Mouse (Mus musculus): ENCODE measurements around the gene Otud1. TPM values are rescaled to one million over a fixed set of nuclear protein-coding genes. Genes with fewer than 3 reads are reported as not detected.

Gene Otud1
- polyA plus RNA-seq, 1 experiment from 2014 or later = 1.1 TPM

DNA sequence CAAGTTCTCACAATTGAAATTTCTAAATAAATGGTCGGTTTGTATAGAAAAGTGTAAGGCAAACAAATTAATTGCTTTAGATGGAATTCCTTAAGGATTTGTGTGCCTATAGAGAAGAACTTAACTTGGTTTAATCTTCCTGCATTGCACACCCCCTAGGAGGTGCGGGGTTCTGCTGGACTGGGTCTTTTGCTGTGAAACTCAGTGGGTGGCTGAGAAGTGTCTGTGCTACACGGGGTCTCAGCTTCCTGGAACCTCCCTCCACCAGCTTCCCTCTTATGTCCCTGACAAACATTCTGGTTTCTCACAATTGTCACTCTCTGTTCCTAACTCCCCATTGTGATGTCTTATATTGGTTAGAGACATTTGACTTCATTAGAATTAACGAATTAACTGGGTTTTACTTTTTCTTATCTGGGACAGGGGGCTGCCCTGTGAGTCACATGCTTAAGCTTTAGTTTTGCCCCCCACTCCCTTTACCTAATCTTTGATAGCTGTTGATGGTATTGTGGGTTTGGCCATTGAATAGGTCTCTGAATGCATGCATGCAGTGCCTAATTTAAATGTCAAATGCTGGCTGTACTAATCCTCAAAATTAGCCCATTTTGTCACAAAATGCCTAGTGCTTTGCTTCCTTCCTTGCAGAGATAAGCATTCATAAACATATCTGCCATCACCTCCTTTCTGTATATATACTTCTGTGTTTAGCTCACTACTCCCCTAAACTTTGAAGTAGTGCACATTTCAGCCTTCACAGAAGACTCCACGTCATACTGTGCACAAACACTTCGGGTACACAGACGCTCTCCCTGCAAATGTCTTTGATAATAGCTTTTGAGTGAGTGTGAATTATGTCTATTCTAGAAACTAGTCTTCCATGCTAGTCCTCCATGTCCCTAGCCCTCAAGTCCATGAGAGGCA is 7.3 kb downstream of the Otud1 start:
- Histone ChIP-seq H3K4me3 (ENCODE audit: low read depth, low read length) (no peak overlapping the region), H3K27me3 (ENCODE audit: control insufficient read depth, insufficient read depth, low read depth, low read length) (no peaks in the 10 kb centered on the region; the same call in 1 of the 2 replicates), H3K9ac (ENCODE audit: low read depth, low read length) (no peak overlapping the region), H3K36me3 (ENCODE audit: control insufficient read depth, insufficient read depth, low read length) (no peaks in the 10 kb centered on the region), H3K9me3 (replicated peaks; ENCODE audit: control insufficient read depth, low read length, poor library complexity, severe bottlenecking) (no peaks in the 10 kb centered on the region), H3K27ac (ENCODE audit: low read length) (no peak overlapping the region), H3K4me1 (ENCODE audit: control insufficient read depth, insufficient read depth, low read length) (no peaks in the 10 kb centered on the region; the same call in none of the 2 replicates), H3K4me2 (ENCODE audit: low read length) (no peak overlapping the region)
- no peak for ATAC-seq
- WGBS = 18% methylated on average over 7 of the region's 7 CpGs

DNA sequence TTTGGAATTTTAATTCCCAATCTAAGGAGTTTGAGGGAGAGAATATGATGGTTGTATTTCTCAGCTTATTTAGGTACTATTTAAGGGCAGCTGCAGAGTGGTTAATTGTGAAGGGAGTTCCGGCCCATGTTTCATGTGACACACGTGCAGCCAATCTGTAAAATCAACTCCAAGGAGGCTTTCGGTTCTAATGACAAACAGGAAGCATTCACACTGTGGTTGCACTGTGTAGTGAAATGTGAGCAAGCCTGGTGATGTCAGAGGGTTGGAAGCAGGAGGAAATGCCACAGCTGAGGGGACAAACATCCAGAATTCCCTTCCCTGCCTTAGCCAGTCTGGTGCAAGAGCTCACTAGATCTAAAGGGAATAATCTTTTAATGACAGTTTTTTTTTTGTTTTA is 8.3 kb downstream of the Otud1 start:
- no peak; the same call in 1 of the 2 replicates for ATAC-seq
- Histone ChIP-seq H3K4me2 (ENCODE audit: low read length) (no peak overlapping the region), H3K9ac (ENCODE audit: low read depth, low read length) (no peak overlapping the region), H3K27me3 (ENCODE audit: control insufficient read depth, insufficient read depth, low read depth, low read length) (no peaks in the 10 kb centered on the region; the same call in 1 of the 2 replicates), H3K9me3 (replicated peaks; ENCODE audit: control insufficient read depth, low read length, poor library complexity, severe bottlenecking) (no peaks in the 10 kb centered on the region), H3K4me3 (ENCODE audit: low read depth, low read length) (no peak overlapping the region), H3K4me1 (ENCODE audit: control insufficient read depth, insufficient read depth, low read length) (no peaks in the 10 kb centered on the region; the same call in 1 of the 2 replicates), H3K36me3 (ENCODE audit: control insufficient read depth, insufficient read depth, low read length) (no peaks in the 10 kb centered on the region), H3K27ac (ENCODE audit: low read length) (no peak overlapping the region)
- WGBS = 41% methylated on average over 3 of the region's 3 CpGs

DNA sequence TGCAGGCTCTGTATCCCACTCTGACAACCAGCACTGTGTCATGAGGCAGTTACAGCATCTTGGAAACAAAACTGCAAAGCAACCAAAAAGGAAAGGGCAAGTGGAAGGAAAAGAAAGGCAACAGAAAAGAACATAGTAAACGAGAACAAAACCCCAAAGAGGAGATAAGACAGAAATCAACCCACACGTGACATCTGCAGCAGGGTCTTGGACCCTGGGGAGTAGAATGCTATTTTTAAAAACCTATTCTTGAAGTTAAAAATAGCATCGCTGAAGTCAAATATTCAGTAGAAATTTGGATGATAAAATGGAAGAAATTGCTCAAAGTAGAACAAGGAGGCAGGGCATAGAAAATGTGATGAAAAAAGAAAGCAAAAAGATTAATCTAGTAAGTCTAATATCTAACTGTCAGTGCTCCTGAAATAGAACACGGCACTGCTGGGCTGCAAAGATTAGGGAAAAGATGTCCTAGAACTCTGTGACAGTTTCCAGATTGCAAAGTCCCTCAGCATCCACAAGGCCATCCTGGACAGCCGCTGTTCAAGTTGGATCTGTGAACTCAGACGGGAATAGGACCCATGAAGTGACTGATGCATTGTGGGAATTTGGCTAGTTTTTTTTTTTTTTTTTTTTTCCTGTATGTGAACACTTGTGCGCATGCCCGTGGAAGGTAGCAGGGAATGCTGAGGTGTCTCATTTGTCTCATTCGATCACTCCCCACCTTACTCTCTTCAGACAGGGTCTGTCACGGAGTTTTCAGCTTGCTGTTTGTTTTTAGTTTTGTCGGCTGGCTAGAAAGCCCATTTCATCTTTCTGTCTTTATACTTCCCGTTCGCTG is 13.5 kb downstream of the Otud1 start:
- Histone ChIP-seq H3K36me3 (ENCODE audit: control insufficient read depth, insufficient read depth, low read length) (no peaks in the 10 kb centered on the region), H3K4me3 (ENCODE audit: low read depth, low read length) (no peak overlapping the region), H3K27me3 (ENCODE audit: control insufficient read depth, insufficient read depth, low read depth, low read length) (no peaks in the 10 kb centered on the region), H3K4me1 (ENCODE audit: control insufficient read depth, insufficient read depth, low read length) (no peaks in the 10 kb centered on the region), H3K27ac (ENCODE audit: low read length) (no peak overlapping the region), H3K9me3 (replicated peaks; ENCODE audit: control insufficient read depth, low read length, poor library complexity, severe bottlenecking) (no peaks in the 10 kb centered on the region), H3K9ac (ENCODE audit: low read depth, low read length) (no peak overlapping the region), H3K4me2 (ENCODE audit: low read length) (no peak overlapping the region)
- ATAC-seq = no peak
- WGBS = 83% methylated on average over 13 of the region's 13 CpGs

DNA sequence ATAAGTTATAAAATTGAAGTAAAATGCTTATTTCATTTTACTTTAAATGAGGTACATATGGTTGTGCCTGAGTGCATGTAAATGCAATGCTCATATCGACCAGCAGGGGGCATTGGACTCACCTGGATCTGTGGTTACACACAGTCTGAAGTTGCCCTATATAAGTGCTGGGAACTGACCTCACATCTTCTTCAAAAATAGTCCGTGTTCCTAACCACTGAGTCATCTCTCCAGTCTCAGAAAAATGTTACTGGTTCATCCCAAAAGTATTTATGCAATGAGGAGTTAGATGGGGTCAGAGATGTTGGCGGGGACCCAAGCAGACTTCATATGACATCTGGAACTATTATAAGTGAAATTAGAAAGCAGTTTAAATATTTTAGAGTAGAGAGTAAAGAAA is 25.4 kb downstream of the Otud1 start:
- Histone ChIP-seq H3K9ac (ENCODE audit: low read depth, low read length) (no peak overlapping the region), H3K27ac (ENCODE audit: low read length) (no peak overlapping the region), H3K36me3 (ENCODE audit: control insufficient read depth, insufficient read depth, low read length) (no peaks in the 10 kb centered on the region), H3K4me2 (ENCODE audit: low read length) (no peak overlapping the region), H3K4me1 (ENCODE audit: control insufficient read depth, insufficient read depth, low read length) (no peaks in the 10 kb centered on the region), H3K27me3 (ENCODE audit: control insufficient read depth, insufficient read depth, low read depth, low read length) (no peaks in the 10 kb centered on the region), H3K4me3 (ENCODE audit: low read depth, low read length) (no peak overlapping the region), H3K9me3 (replicated peaks; ENCODE audit: control insufficient read depth, low read length, poor library complexity, severe bottlenecking) (no peaks in the 10 kb centered on the region)
- WGBS = 53% methylated on average over 3 of the region's 3 CpGs
- ATAC-seq = no peak

DNA sequence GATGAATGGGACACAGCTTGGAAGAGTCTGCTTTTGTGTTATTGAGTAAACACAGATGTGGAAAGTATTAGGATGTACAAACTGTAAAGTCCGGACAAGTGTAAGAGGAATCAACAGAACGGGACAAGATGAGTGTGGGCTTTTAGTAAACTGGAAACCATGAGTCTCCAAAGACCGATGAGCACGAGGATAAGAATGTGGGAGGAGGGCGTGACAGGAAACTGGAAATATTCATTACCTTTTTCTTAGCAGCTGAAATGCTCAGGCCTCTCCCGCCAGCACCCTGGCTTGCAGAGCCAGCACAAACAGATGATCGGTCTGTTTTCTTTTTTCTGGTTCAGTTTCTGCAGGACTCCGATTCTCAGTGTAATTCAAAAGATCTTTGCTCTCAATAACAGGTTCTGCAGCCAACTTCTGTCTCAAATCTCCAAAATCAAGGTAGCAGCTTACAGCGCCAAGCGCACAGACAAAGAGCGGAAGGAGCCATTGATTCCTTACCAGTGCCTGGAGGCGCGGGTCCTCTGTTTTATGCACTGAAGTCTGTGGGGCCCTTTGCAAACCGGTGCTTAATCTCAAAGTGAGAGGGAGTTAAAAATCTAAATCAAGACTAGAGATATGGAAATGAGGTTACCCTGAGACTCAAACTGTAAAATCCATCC is 28.1 kb downstream of the Otud1 start:
- H3K4me2 ChIP-seq (ENCODE audit: low read length) = no peak overlapping the region
- no peaks in the 10 kb centered on the region for H3K9me3 ChIP-seq (replicated peaks; ENCODE audit: control insufficient read depth, low read length, poor library complexity, severe bottlenecking)
- H3K9ac ChIP-seq (ENCODE audit: low read depth, low read length) = no peak overlapping the region
- 52% methylated on average over 14 of the region's 14 CpGs for WGBS
- no peak for ATAC-seq
- no peaks in the 10 kb centered on the region for H3K36me3 ChIP-seq (ENCODE audit: control insufficient read depth, insufficient read depth, low read length)
- no peaks in the 10 kb centered on the region for H3K27me3 ChIP-seq (ENCODE audit: control insufficient read depth, insufficient read depth, low read depth, low read length)
- H3K27ac ChIP-seq (ENCODE audit: low read length) = no peak overlapping the region
- H3K4me3 ChIP-seq (ENCODE audit: low read depth, low read length) = no peak overlapping the region
- H3K4me1 ChIP-seq (ENCODE audit: control insufficient read depth, insufficient read depth, low read length) = no peaks in the 10 kb centered on the region

DNA sequence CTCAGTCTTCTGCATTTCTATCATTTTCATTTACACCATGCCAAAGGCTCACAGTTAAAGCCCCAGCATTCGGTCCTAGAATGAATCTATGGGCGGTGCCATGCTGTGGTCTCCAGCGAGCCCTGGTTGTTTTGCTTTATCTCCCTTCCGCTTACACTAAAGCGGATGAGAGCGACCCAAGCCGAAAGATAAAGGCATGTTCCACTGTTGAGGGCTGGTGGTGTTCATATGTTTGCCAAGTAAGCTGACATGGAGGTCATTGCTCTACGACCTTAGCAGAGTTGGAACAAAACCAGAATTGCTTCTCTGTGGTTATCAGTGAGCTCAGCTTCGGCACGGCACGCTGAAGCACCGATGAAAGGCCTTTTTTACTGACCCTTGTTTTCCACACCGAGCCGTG is 32.5 kb downstream of the Otud1 start:
- Histone ChIP-seq H3K4me3 (ENCODE audit: low read depth, low read length) (no peak overlapping the region), H3K4me1 (ENCODE audit: control insufficient read depth, insufficient read depth, low read length) (no peaks in the 10 kb centered on the region), H3K27me3 (ENCODE audit: control insufficient read depth, insufficient read depth, low read depth, low read length) (no peaks in the 10 kb centered on the region), H3K9ac (ENCODE audit: low read depth, low read length) (no peak overlapping the region), H3K27ac (ENCODE audit: low read length) (no peak overlapping the region), H3K9me3 (replicated peaks; ENCODE audit: control insufficient read depth, low read length, poor library complexity, severe bottlenecking) (no peaks in the 10 kb centered on the region), H3K4me2 (ENCODE audit: low read length) (no peak overlapping the region), H3K36me3 (ENCODE audit: control insufficient read depth, insufficient read depth, low read length) (no peaks in the 10 kb centered on the region)
- no peak for ATAC-seq
- WGBS = 86% methylated on average over 14 of the region's 14 CpGs

DNA sequence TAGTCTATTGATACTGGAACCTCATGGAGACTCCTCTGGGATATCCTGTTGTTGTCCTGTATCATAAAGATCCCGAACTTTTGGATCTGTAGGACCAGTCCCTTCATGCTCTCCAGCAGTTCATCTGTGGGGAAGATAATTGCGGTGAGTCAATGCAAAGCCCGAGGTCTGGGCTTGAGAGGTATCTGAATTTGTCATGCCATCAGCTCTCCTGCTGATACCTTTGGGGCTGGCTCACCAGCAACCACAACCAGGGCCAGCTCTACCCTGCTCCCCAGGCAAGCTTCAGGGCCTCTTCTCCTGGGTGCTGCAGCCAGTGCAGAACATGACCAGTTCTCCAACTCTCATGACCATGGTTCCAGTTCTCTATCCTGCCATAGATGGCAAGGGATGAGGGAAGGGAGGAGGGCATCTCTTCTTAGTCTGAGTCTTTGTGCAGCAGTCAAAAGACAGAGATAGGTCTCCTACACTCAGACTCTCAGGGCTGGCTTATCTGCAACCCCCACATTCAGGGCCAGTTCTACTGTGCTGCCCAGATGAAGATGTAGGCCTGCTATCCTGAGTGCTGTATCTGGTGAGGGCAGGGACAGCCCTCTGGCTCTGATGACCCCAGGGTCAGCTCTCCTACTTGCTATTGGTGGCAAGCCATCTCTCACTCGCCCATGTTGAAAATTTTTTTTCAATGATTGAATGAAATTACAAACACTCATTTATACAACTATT is 42.2 kb downstream of the Otud1 start:
- WGBS = 81% methylated on average over 4 of the region's 4 CpGs
- ATAC-seq = no peak
- Histone ChIP-seq H3K27ac (ENCODE audit: low read length) (no peak overlapping the region), H3K9ac (ENCODE audit: low read depth, low read length) (no peak overlapping the region), H3K27me3 (ENCODE audit: control insufficient read depth, insufficient read depth, low read depth, low read length) (no peaks in the 10 kb centered on the region), H3K4me2 (ENCODE audit: low read length) (no peak overlapping the region), H3K36me3 (ENCODE audit: control insufficient read depth, insufficient read depth, low read length) (no peaks in the 10 kb centered on the region), H3K9me3 (replicated peaks; ENCODE audit: control insufficient read depth, low read length, poor library complexity, severe bottlenecking) (no peaks in the 10 kb centered on the region), H3K4me3 (ENCODE audit: low read depth, low read length) (no peak overlapping the region), H3K4me1 (ENCODE audit: control insufficient read depth, insufficient read depth, low read length) (no peaks in the 10 kb centered on the region)

DNA sequence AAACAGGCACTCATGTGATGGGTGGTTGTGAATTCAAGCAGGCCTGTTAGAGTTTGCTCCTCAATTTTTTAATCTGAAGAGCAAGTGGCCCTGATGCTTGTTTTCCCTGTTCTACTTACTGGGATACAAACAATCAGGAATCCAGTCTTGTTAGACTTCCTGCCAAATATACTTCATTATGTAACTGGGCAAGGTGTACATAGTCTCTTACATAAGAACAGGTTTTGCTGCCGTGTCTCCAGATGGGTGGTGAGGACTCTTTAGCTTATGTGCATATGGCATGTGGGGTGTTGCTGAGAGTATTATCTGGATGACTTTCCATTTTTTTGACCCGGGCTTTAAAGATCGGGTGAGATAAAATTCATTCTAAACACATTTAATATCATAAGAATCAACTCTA is 43.8 kb downstream of the Otud1 start:
- 90% methylated on average over 3 of the region's 3 CpGs for WGBS
- no peak for ATAC-seq
- Histone ChIP-seq H3K4me3 (ENCODE audit: low read depth, low read length) (no peak overlapping the region), H3K4me2 (ENCODE audit: low read length) (no peak overlapping the region), H3K9ac (ENCODE audit: low read depth, low read length) (no peak overlapping the region), H3K9me3 (replicated peaks; ENCODE audit: control insufficient read depth, low read length, poor library complexity, severe bottlenecking) (no peaks in the 10 kb centered on the region), H3K4me1 (ENCODE audit: control insufficient read depth, insufficient read depth, low read length) (no peaks in the 10 kb centered on the region), H3K27me3 (ENCODE audit: control insufficient read depth, insufficient read depth, low read depth, low read length) (no peaks in the 10 kb centered on the region), H3K27ac (ENCODE audit: low read length) (no peak overlapping the region), H3K36me3 (ENCODE audit: control insufficient read depth, insufficient read depth, low read length) (no peaks in the 10 kb centered on the region)

All from midbrain, embryonic 16.5 days (tissue).